Mouse (Mus musculus): Measurements from ENCODE around the gene Ints13. TPM values are rescaled to one million over a fixed set of nuclear protein-coding genes. Genes with fewer than 3 reads are reported as not detected.
A peak's percentile ranks its signal among the peaks of the same experiment; 100 is the strongest.

Gene Ints13
- polyA plus RNA-seq, 1 experiment = 55.3 TPM

DNA sequence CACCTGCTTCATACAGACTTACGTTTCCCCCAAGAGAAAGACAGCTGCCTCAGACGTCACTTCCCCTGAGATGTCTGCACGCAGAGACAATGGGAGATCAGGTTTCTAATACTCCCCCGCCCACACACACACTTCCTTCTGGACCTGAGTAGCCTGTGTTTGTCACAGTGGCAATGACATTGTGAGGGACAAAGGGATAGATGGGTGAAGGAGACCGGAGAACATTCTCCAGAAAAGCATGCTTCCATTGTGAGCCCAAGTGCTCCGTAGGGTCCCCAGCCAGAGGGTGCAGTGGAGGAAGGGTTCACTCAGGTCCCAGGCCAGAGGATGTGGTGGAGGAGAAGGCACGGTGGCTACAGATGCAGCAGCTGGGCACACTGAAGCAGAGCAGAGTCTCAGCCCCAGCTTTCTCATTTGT, 63.1 kb downstream of the Ints13 start:
- TF ChIP-seq CTCF (IDR thresholded peaks at IDR 0.05; ENCODE audit: borderline replicate concordance, extremely low read depth, insufficient read depth, insufficient read length) (no peak), POLR2A (IDR thresholded peaks at IDR 0.05; ENCODE audit: borderline replicate concordance, extremely low read depth, insufficient read depth, insufficient read length, poor library complexity, severe bottlenecking) (no peak)

DNA sequence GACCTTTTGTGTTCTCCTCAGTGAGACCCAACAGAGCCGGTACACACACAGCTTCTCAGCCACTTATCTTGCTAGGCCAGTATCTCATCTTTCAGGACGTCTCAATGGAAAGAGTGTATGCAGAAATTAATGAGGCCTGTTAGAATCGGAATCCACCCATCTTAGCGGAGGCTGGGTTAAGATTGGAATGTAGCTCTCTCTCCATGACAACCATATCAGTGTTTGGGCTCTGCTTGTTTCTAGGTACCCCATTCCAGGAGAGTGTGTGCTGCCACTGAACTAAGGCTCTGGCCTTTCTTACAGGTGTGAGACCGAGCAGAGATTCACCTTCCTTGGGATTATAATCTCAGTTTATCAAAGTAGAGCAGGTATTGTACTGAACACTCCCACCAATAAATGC, 63.7 kb downstream of the Ints13 start:
- DNase-seq (ENCODE audit: low read depth) = no peak
- TF ChIP-seq POLR2A (IDR thresholded peaks at IDR 0.05; ENCODE audit: borderline replicate concordance, extremely low read depth, insufficient read depth, insufficient read length, poor library complexity, severe bottlenecking) (no peak), CTCF (IDR thresholded peaks at IDR 0.05; ENCODE audit: borderline replicate concordance, extremely low read depth, insufficient read depth, insufficient read length) (no peak)

More for the DNA sequence above, 63.1 kb downstream of the Ints13 start:
- no peak for DNase-seq (ENCODE audit: low read depth)

DNA sequence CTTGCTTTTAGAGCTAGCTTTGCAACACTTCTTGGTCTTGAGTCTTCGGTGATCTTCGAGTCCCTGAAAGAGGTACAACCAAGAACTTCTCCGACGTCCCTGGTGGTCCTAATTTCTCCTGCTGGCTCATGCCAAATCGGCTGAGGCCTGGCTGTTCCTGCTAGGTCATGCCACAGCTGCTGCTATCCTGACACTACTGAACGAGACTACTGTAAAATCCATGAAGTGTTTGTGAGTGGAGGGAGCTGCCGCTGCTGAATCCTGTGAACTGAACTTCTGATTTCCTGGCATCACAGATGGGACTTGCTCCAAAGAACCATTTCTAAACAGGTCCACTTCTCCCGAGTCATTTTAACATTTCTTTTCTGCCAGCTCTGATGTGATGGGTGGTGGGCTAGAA, 64.3 kb downstream of the Ints13 start:
- DNase-seq (ENCODE audit: low read depth) = no peak
- no peak for TF ChIP-seq POLR2A (IDR thresholded peaks at IDR 0.05; ENCODE audit: borderline replicate concordance, extremely low read depth, insufficient read depth, insufficient read length, poor library complexity, severe bottlenecking)
- no peak for TF ChIP-seq CTCF (IDR thresholded peaks at IDR 0.05; ENCODE audit: borderline replicate concordance, extremely low read depth, insufficient read depth, insufficient read length)

DNA sequence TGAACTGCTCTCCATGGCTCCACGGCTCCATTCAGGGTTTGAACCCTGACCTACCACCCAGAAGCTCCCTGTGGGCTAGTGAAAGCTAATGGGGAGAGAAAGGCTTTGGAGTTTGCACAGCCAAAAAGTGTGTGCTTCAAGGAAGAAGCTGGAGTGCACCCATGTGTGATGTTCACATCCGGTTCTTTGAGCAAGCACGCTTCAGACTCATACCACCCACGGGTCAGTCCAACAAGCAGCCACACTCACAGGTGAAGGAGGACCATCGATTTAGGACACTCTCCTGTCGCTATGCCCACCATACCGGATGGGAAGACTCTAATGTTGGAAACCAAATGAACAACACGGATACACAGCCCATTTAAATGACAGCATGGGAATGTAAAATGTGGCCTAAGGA, 66.1 kb downstream of the Ints13 start:
- TF ChIP-seq POLR2A (IDR thresholded peaks at IDR 0.05; ENCODE audit: borderline replicate concordance, extremely low read depth, insufficient read depth, insufficient read length, poor library complexity, severe bottlenecking) (no peak), CTCF (IDR thresholded peaks at IDR 0.05; ENCODE audit: borderline replicate concordance, extremely low read depth, insufficient read depth, insufficient read length) (no peak)

DNA sequence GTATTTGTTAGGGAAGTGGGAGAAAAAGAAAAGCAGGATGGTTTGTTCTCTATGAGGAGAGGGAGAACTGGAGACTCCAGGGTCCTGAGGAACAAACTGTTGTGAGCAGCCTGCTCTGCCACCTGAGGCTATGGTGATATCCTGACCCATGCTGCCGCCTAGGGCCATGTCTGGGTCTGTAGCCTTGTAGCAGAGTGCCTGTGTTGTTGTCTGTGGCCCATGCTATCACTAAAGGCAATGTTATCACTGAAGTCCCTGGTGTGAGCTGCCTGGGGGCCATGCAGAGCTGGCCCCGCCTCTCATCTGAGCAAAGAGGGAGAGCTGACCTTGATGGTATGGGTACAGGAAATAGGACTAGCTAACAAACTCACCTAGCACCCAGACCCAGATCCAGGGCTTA, 67.7 kb downstream of the Ints13 start:
- no peak for DNase-seq (ENCODE audit: low read depth)
- TF ChIP-seq POLR2A (IDR thresholded peaks at IDR 0.05; ENCODE audit: borderline replicate concordance, extremely low read depth, insufficient read depth, insufficient read length, poor library complexity, severe bottlenecking) = no peak
- TF ChIP-seq CTCF (IDR thresholded peaks at IDR 0.05; ENCODE audit: borderline replicate concordance, extremely low read depth, insufficient read depth, insufficient read length) = no peak

More for the DNA sequence above, 66.1 kb downstream of the Ints13 start:
- DNase-seq (ENCODE audit: low read depth) = no peak

DNA sequence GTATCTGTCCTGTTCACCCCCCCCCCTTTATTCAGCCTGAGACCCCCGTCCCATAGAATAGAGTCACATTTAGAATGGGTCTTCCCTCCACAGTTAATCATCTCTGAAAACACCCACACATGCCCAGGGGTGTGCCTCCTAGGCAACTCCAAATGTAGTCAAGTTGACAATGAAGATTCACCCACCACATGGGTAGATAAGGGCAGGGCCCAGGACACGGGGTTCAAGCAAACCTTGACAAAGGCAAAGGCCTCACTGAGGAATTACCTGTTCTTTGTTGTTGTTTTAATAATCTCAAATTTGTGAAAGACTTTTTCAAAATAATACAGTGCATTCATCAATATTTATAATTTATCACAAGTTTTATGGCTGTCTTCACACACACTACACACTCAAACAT, 73.2 kb downstream of the Ints13 start:
- no peak for DNase-seq (ENCODE audit: low read depth)
- no peak for TF ChIP-seq POLR2A (IDR thresholded peaks at IDR 0.05; ENCODE audit: borderline replicate concordance, extremely low read depth, insufficient read depth, insufficient read length, poor library complexity, severe bottlenecking)
- TF ChIP-seq CTCF (IDR thresholded peaks at IDR 0.05; ENCODE audit: borderline replicate concordance, extremely low read depth, insufficient read depth, insufficient read length) = no peak

DNA sequence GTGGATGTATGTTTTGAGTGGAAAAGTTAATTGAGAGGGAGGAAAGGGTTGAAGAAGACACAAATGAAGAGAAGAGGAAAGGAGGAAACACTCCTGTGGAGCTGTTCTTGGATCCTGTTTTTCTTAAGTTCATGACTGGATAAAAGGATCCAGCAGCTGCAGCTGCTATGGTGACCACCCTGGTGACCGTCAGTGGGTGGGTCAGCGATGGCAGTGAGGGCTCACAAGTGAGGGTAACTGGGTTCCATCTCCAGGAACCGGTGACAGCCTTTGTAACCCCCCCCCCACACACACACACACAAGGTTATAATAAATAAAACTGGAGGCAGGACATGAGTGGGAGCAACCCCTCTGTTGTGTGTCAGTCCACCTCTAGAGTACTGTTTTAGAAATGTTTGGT, 74.8 kb downstream of the Ints13 start:
- DNase-seq (ENCODE audit: low read depth) = no peak
- no peak for TF ChIP-seq POLR2A (IDR thresholded peaks at IDR 0.05; ENCODE audit: borderline replicate concordance, extremely low read depth, insufficient read depth, insufficient read length, poor library complexity, severe bottlenecking)
- TF ChIP-seq CTCF (IDR thresholded peaks at IDR 0.05; ENCODE audit: borderline replicate concordance, extremely low read depth, insufficient read depth, insufficient read length) = no peak

DNA sequence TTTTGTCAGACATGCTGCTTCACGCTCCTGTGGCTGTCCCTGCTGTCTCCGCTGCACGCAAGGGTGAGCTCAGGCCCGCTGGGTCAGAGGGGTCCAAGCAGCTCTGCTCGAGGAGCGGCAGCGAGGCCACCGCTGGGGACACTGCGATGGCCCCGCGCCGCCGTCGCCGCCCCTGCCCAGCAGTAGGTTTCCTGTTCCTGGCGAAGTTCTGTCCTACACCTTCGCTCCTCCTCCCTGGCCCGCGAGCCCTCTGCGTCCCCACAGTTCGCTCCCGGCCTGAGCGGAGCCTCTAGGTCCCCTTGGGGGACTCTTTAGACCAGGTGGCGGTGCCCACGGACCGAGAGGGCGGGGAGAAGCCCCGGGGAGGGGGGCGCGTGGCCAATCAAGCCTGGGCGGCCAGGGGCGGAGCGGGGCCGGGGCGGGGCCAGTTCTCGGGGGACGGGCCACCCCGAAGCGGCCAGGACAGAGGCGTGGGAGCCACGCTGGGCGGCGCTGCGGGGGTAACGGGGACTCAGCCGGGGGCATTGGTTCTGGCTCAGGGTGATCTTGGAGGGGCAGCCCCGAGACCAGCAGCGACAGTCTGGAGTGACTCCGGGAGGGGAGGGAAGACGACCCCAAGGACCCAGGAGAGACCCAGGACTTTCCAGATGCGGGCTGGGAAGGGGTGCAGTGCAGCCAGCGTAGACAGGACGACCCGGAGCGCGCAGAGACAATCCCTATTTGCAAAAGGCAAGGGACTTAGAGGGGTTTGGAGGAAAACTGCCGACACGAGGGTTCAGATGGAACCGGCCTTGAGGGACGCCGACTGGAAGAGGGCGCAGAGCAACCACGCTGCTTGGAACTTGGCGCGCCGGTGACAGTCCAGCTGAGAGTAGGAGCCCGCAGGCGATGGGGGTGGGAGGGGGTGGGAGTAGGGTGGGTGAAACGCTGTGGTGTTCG, 75.5 kb downstream of the Ints13 start, which contains the start of gene Itpr2:
Gene Itpr2, minus strand, starts transcription at position 358 of the 939 bp plus-strand sequence.
- peak; percentile 73 for DNase-seq (ENCODE audit: low read depth)

DNA sequence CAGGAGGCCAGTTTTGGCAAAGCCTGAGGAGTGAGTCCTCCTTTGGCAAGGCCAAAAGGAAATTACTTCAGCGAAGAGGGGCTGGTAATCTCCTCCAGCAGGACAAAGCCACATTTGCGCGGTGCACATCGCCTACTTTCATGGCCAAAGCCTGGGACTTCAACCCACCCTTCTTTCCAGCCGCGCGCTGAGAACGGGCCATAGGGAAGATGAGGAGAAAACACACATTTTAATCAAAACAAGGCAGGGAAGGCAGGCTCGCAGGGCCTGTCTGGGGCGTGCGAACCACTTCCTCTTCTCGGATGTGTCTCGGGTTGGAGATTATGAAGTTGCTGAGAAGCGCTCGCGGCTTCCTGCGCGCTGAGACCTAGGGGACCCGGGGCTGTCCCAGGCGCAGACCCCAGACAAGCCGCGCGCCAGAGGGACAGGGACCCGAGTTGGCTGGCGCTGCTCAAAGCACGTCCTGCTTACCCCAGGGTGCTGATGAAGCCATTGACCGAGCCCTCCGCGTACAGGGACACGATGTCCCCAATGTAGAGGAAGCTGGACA, 76.2 kb downstream of the Ints13 start:
- no peak for DNase-seq (ENCODE audit: low read depth)
- no peak for TF ChIP-seq CTCF (IDR thresholded peaks at IDR 0.05; ENCODE audit: borderline replicate concordance, extremely low read depth, insufficient read depth, insufficient read length)
- TF ChIP-seq POLR2A (IDR thresholded peaks at IDR 0.05; ENCODE audit: borderline replicate concordance, extremely low read depth, insufficient read depth, insufficient read length, poor library complexity, severe bottlenecking) = no peak

More for the DNA sequence above, 75.5 kb downstream of the Ints13 start, which contains the start of gene Itpr2:
- TF ChIP-seq POLR2A (IDR thresholded peaks at IDR 0.05; ENCODE audit: borderline replicate concordance, extremely low read depth, insufficient read depth, insufficient read length, poor library complexity, severe bottlenecking) = no peak
- 0 out of 2 replicates have a peak, but pooled peaks have one; percentile 4 for TF ChIP-seq CTCF (IDR thresholded peaks at IDR 0.05; ENCODE audit: borderline replicate concordance, extremely low read depth, insufficient read depth, insufficient read length)

DNA sequence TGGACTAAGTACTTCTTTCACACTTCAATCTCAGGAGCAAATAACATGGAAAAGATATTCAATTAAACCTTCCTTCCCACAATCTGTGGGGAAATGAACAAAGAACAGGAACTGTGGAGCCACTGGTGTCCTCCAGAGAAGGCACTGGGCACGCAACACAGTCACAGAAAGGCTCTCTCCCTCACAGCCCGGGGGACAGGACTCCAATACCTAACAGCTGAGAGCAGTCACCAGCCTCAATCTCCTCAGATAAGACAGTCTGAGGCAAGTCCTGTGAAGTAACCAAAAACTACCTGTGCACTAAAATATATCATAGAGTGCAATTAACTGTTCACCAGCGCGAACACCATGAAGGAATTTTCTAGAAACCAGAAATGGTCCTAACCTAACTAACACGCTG, 76.9 kb downstream of the Ints13 start:
- DNase-seq (ENCODE audit: low read depth) = no peak
- TF ChIP-seq POLR2A (IDR thresholded peaks at IDR 0.05; ENCODE audit: borderline replicate concordance, extremely low read depth, insufficient read depth, insufficient read length, poor library complexity, severe bottlenecking) (no peak), CTCF (IDR thresholded peaks at IDR 0.05; ENCODE audit: borderline replicate concordance, extremely low read depth, insufficient read depth, insufficient read length) (no peak)

DNA sequence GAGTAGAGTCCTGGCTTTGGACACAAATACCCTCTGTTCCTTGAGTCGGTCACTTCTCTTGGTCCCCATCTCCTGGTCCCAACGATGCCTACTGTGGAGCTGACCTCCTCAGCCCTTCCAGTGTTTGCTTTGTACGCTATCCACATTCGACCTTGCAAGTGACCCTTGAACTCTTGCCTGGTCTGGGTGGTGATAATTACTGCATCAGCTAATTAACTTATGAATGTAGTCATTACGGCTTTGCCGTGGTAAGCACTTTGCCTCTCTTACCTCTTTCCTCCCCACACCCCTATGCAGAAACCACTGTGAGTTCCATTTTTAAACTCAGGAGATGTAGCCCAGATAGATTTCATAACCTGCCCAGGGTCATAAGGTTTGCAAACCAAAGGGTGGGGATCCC, 77.4 kb downstream of the Ints13 start:
- DNase-seq (ENCODE audit: low read depth) = no peak
- TF ChIP-seq CTCF (IDR thresholded peaks at IDR 0.05; ENCODE audit: borderline replicate concordance, extremely low read depth, insufficient read depth, insufficient read length) (no peak), POLR2A (IDR thresholded peaks at IDR 0.05; ENCODE audit: borderline replicate concordance, extremely low read depth, insufficient read depth, insufficient read length, poor library complexity, severe bottlenecking) (no peak)

Other genes with a start within 250 kb of the Ints13 start
- 1.6 and 2.6 TPM in 2 replicates for gene Itpr2, start 75.6 kb downstream of the Ints13 start, polyA plus RNA-seq (2012; rRNA removed)
- gene Fgfr1op2, start 632 bp downstream of the Ints13 start, polyA plus RNA-seq (2012; rRNA removed) = 33.0 and 33.9 TPM in 2 replicates
- 67.4 and 83.5 TPM in 2 replicates for gene Med21, start 64.7 kb upstream of the Ints13 start, polyA plus RNA-seq (2012; rRNA removed)
- 14.5 and 16.7 TPM in 2 replicates for gene Tm7sf3, start 65.0 kb upstream of the Ints13 start, polyA plus RNA-seq (2012; rRNA removed)
- 6.4 and 7.8 TPM in 2 replicates for gene Stk38l, start 147.2 kb upstream of the Ints13 start, polyA plus RNA-seq (2012; rRNA removed)
- gene Arntl2, start 218.2 kb upstream of the Ints13 start, polyA plus RNA-seq (2012; rRNA removed) = 4.6 and 5.8 TPM in 2 replicates